Mouse (Mus musculus): ENCODE measurements around the gene Zfp316. TPM values are rescaled to one million over a fixed set of nuclear protein-coding genes. Genes with fewer than 3 reads are reported as not detected.
A peak's percentile ranks its signal among the peaks of the same experiment; 100 is the strongest.

Zfp316 gene
- polyA plus RNA-seq, 1 experiment: 6.1 TPM

DNA sequence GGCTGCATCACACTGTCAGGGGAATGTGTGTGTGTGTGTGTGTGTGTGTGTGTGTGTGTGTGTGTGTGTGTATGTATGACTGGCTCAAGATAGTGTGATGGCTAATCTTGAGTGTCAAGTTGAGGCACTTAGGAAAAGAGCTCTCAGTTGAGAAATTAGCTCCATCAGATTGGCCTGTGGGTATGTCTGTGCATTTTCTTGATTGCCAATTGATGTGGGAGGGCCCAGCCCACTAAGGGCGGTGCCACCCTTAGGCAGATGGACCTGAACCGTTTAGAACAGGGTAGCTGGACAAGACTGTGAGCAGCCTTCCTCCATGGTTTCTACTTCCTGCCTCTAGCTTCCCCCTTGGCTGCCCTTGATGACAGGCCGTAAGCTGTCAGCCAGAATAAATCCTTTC lies 2.3 kb upstream of the Zfp316 start:
- H3K4me2 ChIP-seq (ENCODE audit: low read depth): peak overlapping the region; percentile 80
- peaks cover 5% of the 10 kb centered on the region for H3K79me2 ChIP-seq (ENCODE audit: control insufficient read depth, insufficient read depth)
- no peak overlapping the region for H3ac ChIP-seq (ENCODE audit: control insufficient read depth, insufficient read length)
- no peak for TF ChIP-seq POLR2A (IDR thresholded peaks at IDR 0.05; ENCODE audit: insufficient read length, low read depth)
- no peak for TF ChIP-seq USF1 (IDR thresholded peaks at IDR 0.05; ENCODE audit: low read depth)
- no peak for TF ChIP-seq SRF (IDR thresholded peaks at IDR 0.05; ENCODE audit: control insufficient read depth, insufficient read length, low read depth)
- TF ChIP-seq POLR2AphosphoS2 (IDR thresholded peaks at IDR 0.05; ENCODE audit: insufficient read length, low read depth): no peak
- no peak for TF ChIP-seq REST (IDR thresholded peaks at IDR 0.05; ENCODE audit: insufficient read depth, insufficient read length)
- TF ChIP-seq TCF3 (IDR thresholded peaks at IDR 0.05; ENCODE audit: insufficient read length, low read depth): no peak
- no peak for TF ChIP-seq MYOD1 (IDR thresholded peaks at IDR 0.05; ENCODE audit: control insufficient read depth in 1 of 3, insufficient read length in 2 of 3, low read depth in 2 of 3)
- TF ChIP-seq MYOG (IDR thresholded peaks at IDR 0.05; ENCODE audit: control insufficient read depth in 1 of 3, insufficient read depth in 1 of 3, insufficient read length in 2 of 3, low read depth in 2 of 3): no peak
- no peak for TF ChIP-seq E2F4 (IDR thresholded peaks at IDR 0.05; ENCODE audit: insufficient read depth)
- TF ChIP-seq TCF12 (IDR thresholded peaks at IDR 0.05; ENCODE audit: insufficient read depth, poor library complexity, severe bottlenecking): no peak
- TF ChIP-seq CEBPB (IDR thresholded peaks at IDR 0.05; ENCODE audit: insufficient read depth, poor library complexity, severe bottlenecking): no peak
- no peak for TF ChIP-seq MAX (IDR thresholded peaks at IDR 0.05; ENCODE audit: low read depth)
- no peaks in the 10 kb centered on the region for H3K36me3 ChIP-seq (ENCODE audit: control insufficient read depth, insufficient read depth)
- no peaks in the 10 kb centered on the region for H3K27me3 ChIP-seq (ENCODE audit: control insufficient read depth, insufficient read depth, insufficient read length)
- no peak overlapping the region for H3K4me3 ChIP-seq

DNA sequence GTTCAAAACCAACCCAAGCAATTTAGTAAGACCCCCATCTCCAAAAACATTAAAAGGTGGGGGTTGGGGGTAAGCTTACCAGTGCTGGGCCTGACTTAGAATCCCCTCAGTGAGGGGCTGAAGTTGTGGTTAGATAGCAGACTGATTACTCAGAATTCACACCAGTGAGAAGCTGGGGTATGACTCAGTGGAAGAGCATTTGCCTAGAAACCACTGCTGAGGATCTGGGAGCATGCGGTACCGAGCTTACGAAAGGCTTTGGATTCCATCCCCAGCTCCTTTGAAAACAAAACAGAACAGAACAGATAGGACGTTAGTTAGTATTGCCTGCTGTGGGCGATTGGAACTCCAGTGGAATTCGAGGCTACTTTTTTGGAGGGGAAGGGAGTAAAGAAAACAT lies 1.8 kb upstream of the Zfp316 start:
- H3K27me3 ChIP-seq (ENCODE audit: control insufficient read depth, insufficient read depth, insufficient read length): no peaks in the 10 kb centered on the region
- TF ChIP-seq TCF3 (IDR thresholded peaks at IDR 0.05; ENCODE audit: insufficient read length, low read depth) (no peak), CEBPB (IDR thresholded peaks at IDR 0.05; ENCODE audit: insufficient read depth, poor library complexity, severe bottlenecking) (peak; percentile 57)
- H3K79me2 ChIP-seq (ENCODE audit: control insufficient read depth, insufficient read depth): peaks cover 5% of the 10 kb centered on the region
- peak overlapping the region; percentile 80 for H3K4me2 ChIP-seq (ENCODE audit: low read depth)
- no peak overlapping the region for H3ac ChIP-seq (ENCODE audit: control insufficient read depth, insufficient read length)
- peak overlapping the region; percentile 93 for H3K4me3 ChIP-seq
- H3K36me3 ChIP-seq (ENCODE audit: control insufficient read depth, insufficient read depth): no peaks in the 10 kb centered on the region

- H3K79me2 ChIP-seq (ENCODE audit: control insufficient read depth, insufficient read depth): peaks cover 5% of the 10 kb centered on the region
- peak overlapping the region; percentile 77 for H3ac ChIP-seq (ENCODE audit: control insufficient read depth, insufficient read length)
- peak overlapping the region; percentile 80 for H3K4me2 ChIP-seq (ENCODE audit: low read depth)
- no peaks in the 10 kb centered on the region for H3K27me3 ChIP-seq (ENCODE audit: control insufficient read depth, insufficient read depth, insufficient read length)
- peak overlapping the region; percentile 93 for H3K4me3 ChIP-seq
- no peaks in the 10 kb centered on the region for H3K36me3 ChIP-seq (ENCODE audit: control insufficient read depth, insufficient read depth)
- no peak for TF ChIP-seq TCF12 (IDR thresholded peaks at IDR 0.05; ENCODE audit: insufficient read depth, poor library complexity, severe bottlenecking)
- TF ChIP-seq CEBPB (IDR thresholded peaks at IDR 0.05; ENCODE audit: insufficient read depth, poor library complexity, severe bottlenecking): no peak
- no peak for TF ChIP-seq TCF3 (IDR thresholded peaks at IDR 0.05; ENCODE audit: insufficient read length, low read depth)
- no peak for TF ChIP-seq MYOG (IDR thresholded peaks at IDR 0.05; ENCODE audit: control insufficient read depth in 1 of 3, insufficient read depth in 1 of 3, insufficient read length in 2 of 3, low read depth in 2 of 3)
- no peak for TF ChIP-seq POLR2A (IDR thresholded peaks at IDR 0.05; ENCODE audit: insufficient read length, low read depth)
- no peak for TF ChIP-seq USF1 (IDR thresholded peaks at IDR 0.05; ENCODE audit: low read depth)
- no peak for TF ChIP-seq REST (IDR thresholded peaks at IDR 0.05; ENCODE audit: insufficient read depth, insufficient read length)
- TF ChIP-seq SRF (IDR thresholded peaks at IDR 0.05; ENCODE audit: control insufficient read depth, insufficient read length, low read depth): no peak
- TF ChIP-seq E2F4 (IDR thresholded peaks at IDR 0.05; ENCODE audit: insufficient read depth): no peak
- TF ChIP-seq POLR2AphosphoS2 (IDR thresholded peaks at IDR 0.05; ENCODE audit: insufficient read length, low read depth): no peak
- TF ChIP-seq MYOD1 (IDR thresholded peaks at IDR 0.05; ENCODE audit: control insufficient read depth in 1 of 3, insufficient read length in 2 of 3, low read depth in 2 of 3): no peak
- TF ChIP-seq MAX (IDR thresholded peaks at IDR 0.05; ENCODE audit: low read depth): no peak
Observed at GRCm38 (mm10) chr5:143270151-143270519, 313 bp upstream of the Zfp316 start.

DNA sequence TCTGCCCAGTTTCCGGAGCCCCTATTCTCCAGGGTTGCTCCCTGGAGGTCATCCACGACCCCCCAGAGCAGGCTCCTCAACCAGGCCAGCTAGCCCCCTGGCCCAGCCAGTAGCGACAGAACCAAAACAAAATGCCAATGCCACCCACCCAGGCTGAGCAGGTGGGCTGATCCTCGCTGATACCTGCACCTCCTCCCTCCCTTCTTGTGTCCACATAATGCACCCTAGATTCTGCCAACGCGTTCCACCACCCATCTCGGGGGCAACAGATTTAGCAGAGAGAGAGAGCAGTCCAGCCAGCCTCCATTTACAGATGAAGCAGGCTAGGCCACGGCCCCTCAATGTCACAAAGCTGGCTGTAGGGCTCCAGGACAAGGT lies 848 bp downstream of the Zfp316 start:
- peaks cover 5% of the 10 kb centered on the region for H3K79me2 ChIP-seq (ENCODE audit: control insufficient read depth, insufficient read depth)
- no peaks in the 10 kb centered on the region for H3K27me3 ChIP-seq (ENCODE audit: control insufficient read depth, insufficient read depth, insufficient read length)
- TF ChIP-seq POLR2A (IDR thresholded peaks at IDR 0.05; ENCODE audit: insufficient read length, low read depth): no peak
- TF ChIP-seq CEBPB (IDR thresholded peaks at IDR 0.05; ENCODE audit: insufficient read depth, poor library complexity, severe bottlenecking): no peak
- TF ChIP-seq SRF (IDR thresholded peaks at IDR 0.05; ENCODE audit: control insufficient read depth, insufficient read length, low read depth): no peak
- TF ChIP-seq REST (IDR thresholded peaks at IDR 0.05; ENCODE audit: insufficient read depth, insufficient read length): no peak
- no peak for TF ChIP-seq MYOG (IDR thresholded peaks at IDR 0.05; ENCODE audit: control insufficient read depth in 1 of 3, insufficient read depth in 1 of 3, insufficient read length in 2 of 3, low read depth in 2 of 3)
- TF ChIP-seq MYOD1 (IDR thresholded peaks at IDR 0.05; ENCODE audit: control insufficient read depth in 1 of 3, insufficient read length in 2 of 3, low read depth in 2 of 3): no peak
- TF ChIP-seq TCF3 (IDR thresholded peaks at IDR 0.05; ENCODE audit: insufficient read length, low read depth): no peak
- TF ChIP-seq TCF12 (IDR thresholded peaks at IDR 0.05; ENCODE audit: insufficient read depth, poor library complexity, severe bottlenecking): no peak
- TF ChIP-seq E2F4 (IDR thresholded peaks at IDR 0.05; ENCODE audit: insufficient read depth): no peak
- no peak for TF ChIP-seq POLR2AphosphoS2 (IDR thresholded peaks at IDR 0.05; ENCODE audit: insufficient read length, low read depth)
- no peak for TF ChIP-seq USF1 (IDR thresholded peaks at IDR 0.05; ENCODE audit: low read depth)
- peak overlapping the region; percentile 78 for H3K4me2 ChIP-seq (ENCODE audit: low read depth)
- peak overlapping the region; percentile 77 for H3ac ChIP-seq (ENCODE audit: control insufficient read depth, insufficient read length)
- H3K4me3 ChIP-seq: peak overlapping the region; percentile 93
- no peaks in the 10 kb centered on the region for H3K36me3 ChIP-seq (ENCODE audit: control insufficient read depth, insufficient read depth)

- H3K79me2 ChIP-seq (ENCODE audit: control insufficient read depth, insufficient read depth): peaks cover 5% of the 10 kb centered on the region
- no peaks in the 10 kb centered on the region for H3K27me3 ChIP-seq (ENCODE audit: control insufficient read depth, insufficient read depth, insufficient read length)
- no peak overlapping the region for H3K4me2 ChIP-seq (ENCODE audit: low read depth)
- H3K36me3 ChIP-seq (ENCODE audit: control insufficient read depth, insufficient read depth): no peaks in the 10 kb centered on the region
- no peak overlapping the region for H3K4me3 ChIP-seq
- no peak for TF ChIP-seq CEBPB (IDR thresholded peaks at IDR 0.05; ENCODE audit: insufficient read depth, poor library complexity, severe bottlenecking)
- no peak for TF ChIP-seq POLR2A (IDR thresholded peaks at IDR 0.05; ENCODE audit: insufficient read length, low read depth)
- TF ChIP-seq MYOD1 (IDR thresholded peaks at IDR 0.05; ENCODE audit: control insufficient read depth in 1 of 3, insufficient read length in 2 of 3, low read depth in 2 of 3): no peak
- no peak for TF ChIP-seq MYOG (IDR thresholded peaks at IDR 0.05; ENCODE audit: control insufficient read depth in 1 of 3, insufficient read depth in 1 of 3, insufficient read length in 2 of 3, low read depth in 2 of 3)
- TF ChIP-seq REST (IDR thresholded peaks at IDR 0.05; ENCODE audit: insufficient read depth, insufficient read length): no peak
- no peak for TF ChIP-seq MAX (IDR thresholded peaks at IDR 0.05; ENCODE audit: low read depth)
- TF ChIP-seq SRF (IDR thresholded peaks at IDR 0.05; ENCODE audit: control insufficient read depth, insufficient read length, low read depth): no peak
- no peak for TF ChIP-seq TCF3 (IDR thresholded peaks at IDR 0.05; ENCODE audit: insufficient read length, low read depth)
- H3ac ChIP-seq (ENCODE audit: control insufficient read depth, insufficient read length): no peak overlapping the region
Observed at GRCm38 (mm10) chr5:143266794-143267193, 3.0 kb downstream of the Zfp316 start.
